ENCODE assay signal across 8 mouse cellular contexts in the genomic region with DNA sequence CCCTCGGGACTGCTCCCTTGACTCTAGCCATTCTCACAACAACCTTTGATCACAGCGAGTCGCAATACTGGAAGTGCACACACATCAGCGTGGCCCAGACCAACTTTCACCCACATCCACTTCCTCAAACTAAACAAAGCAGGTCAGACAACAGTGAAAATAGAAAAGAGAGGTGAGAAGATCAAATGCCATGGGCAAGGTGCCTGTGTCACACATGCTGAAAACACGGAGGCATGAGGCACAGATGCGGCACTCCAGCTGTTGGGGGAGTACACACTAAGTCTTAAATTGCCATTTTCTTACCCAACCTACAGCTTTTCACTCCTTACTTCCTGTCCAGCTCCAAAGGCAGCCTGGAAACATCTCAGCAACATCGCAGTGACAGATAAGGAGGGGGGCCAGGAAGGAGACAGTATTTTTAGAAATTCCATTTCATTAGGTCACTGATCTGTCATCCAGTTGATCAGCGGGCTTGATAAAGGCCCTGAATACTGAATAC.
A peak's percentile ranks its signal among the peaks of the same experiment; 100 is the strongest.
DNase-seq lines count a peak whose midpoint lies in the region; ATAC-seq lines count a peak whose summit lies in the region.

No protein-coding gene starts in this region.

- H3K4me1 ChIP-seq in kidney, embryonic 16.5 days (ENCODE audit: insufficient read depth, low read length) = peaks cover 50% of the 10 kb centered on the region

- H3K9me3 ChIP-seq in kidney, embryonic 16.5 days (ENCODE audit: low read length) = no peaks in the 10 kb centered on the region

- peak overlapping the region; percentile 50 for H3K27ac ChIP-seq in kidney, embryonic 16.5 days (ENCODE audit: low read length)

- no peaks in the 10 kb centered on the region for H3K36me3 ChIP-seq in kidney, embryonic 16.5 days (ENCODE audit: insufficient read depth, low read length)

- 58% methylated on average over 8 of the region's 8 CpGs for WGBS in kidney, embryonic 16.5 days

- no peak overlapping the region for H3K4me2 ChIP-seq in kidney, embryonic 16.5 days (replicated peaks; ENCODE audit: low read depth, low read length)

- DNase-seq in ovary, adult 18-20 months (ENCODE audit: low spot score) = no peak
- no peak for DNase-seq in left cerebral cortex, adult 18-20 months (ENCODE audit: low spot score in 2 of 2)
- no peak for DNase-seq in layer of hippocampus, postnatal 14 days (ENCODE audit: low spot score in 2 of 2)
- DNase-seq in layer of hippocampus, adult 9-10 months (ENCODE audit: low spot score) = no peak

- no peak overlapping the region for H3K4me3 ChIP-seq in kidney, embryonic 16.5 days (ENCODE audit: low read length)

- H3K27me3 ChIP-seq in kidney, embryonic 16.5 days (ENCODE audit: insufficient read depth, low read length) = no peaks in the 10 kb centered on the region

- no peak overlapping the region for H3K9ac ChIP-seq in kidney, embryonic 16.5 days (replicated peaks; ENCODE audit: low read length)

- ATAC-seq in CD4-positive, CD25-positive, alpha-beta regulatory T cell, adult 4 months = peak; percentile 79
- ATAC-seq in common myeloid progenitor, adult 5-6 weeks (replicated peaks; ENCODE audit: low read depth, poor library complexity, severe bottlenecking) = peak; percentile 76
- no peak for ATAC-seq in kidney, embryonic 16.5 days (ENCODE audit: low FRiP score, low TSS enrichment)
- ATAC-seq in megakaryocyte, adult 5-6 weeks (ENCODE audit: poor library complexity, severe bottlenecking) = peak; percentile 65
